8 mouse cellular contexts compared by ENCODE assay signal in the genomic region with DNA sequence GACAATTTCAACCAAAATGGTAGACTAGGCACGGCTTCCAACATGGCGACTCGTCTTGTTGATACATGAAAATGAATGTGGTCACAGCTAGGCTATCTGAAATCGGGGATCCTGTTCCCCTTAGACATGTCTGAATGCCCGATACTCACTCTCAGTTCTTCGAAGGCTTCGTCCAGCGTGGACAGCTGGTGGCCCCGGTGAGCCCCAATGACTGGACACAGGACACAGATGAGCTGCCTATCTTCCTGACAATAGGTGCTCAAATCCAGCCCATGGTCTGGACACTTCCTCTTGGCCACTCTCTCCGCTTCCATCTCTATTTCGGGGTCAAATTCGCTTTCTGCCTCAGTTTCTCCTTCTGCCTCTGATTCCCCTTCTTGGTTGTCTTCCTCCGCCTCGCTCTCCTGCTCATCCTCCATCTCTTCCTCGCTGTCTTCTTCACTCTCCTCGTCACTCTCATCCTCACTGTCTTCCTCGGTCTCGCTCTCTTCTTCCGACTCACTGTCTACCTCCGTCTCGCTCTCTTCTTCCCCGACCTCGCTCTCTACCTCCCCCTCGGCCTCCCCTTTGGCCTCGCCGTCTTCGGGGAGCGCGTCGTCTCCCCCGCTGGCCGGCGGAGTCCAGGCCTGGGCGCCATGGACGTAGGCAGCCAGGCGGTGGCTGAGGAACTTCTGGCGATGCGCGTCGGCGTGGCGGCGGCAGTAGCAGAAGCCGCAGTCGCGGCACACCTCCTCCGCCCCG. TPM values are rescaled to one million over a fixed set of nuclear protein-coding genes. Genes with fewer than 3 reads are reported as not detected.
DNase-seq lines count a peak whose midpoint lies in the region; ATAC-seq and TF ChIP-seq lines count a peak whose summit lies in the region.

No protein-coding gene starts in this region.

- H3K27ac ChIP-seq in heart, embryonic 10.5 days: peak overlapping the region; percentile 97
- H3K27ac ChIP-seq in forebrain, embryonic 12.5 days: peak overlapping the region; percentile 95
- peak overlapping the region; percentile 89 for H3K27ac ChIP-seq in liver, embryonic 12.5 days

- H3K4me3 ChIP-seq in heart, embryonic 10.5 days: peak overlapping the region; percentile 80
- peak overlapping the region; percentile 40 for H3K4me3 ChIP-seq in C2C12 (ENCODE audit: insufficient read depth, poor library complexity, severe bottlenecking)
- peak overlapping the region; percentile 76 for H3K4me3 ChIP-seq in forebrain, embryonic 12.5 days (replicated peaks)
- peak overlapping the region; percentile 69 for H3K4me3 ChIP-seq in liver, embryonic 12.5 days

- TF ChIP-seq CTCF in C2C12 (IDR thresholded peaks at IDR 0.05; ENCODE audit: control insufficient read depth, insufficient read depth, insufficient read length): no peak

- H3K4me1 ChIP-seq in heart, embryonic 10.5 days: peaks cover 28% of the 10 kb centered on the region
- H3K4me1 ChIP-seq in forebrain, embryonic 12.5 days: peaks cover 20% of the 10 kb centered on the region
- peaks cover 43% of the 10 kb centered on the region for H3K4me1 ChIP-seq in liver, embryonic 12.5 days

- no peaks in the 10 kb centered on the region for H3K36me3 ChIP-seq in heart, embryonic 10.5 days
- no peaks in the 10 kb centered on the region for H3K36me3 ChIP-seq in C2C12 (ENCODE audit: control insufficient read depth, insufficient read depth)
- 0 out of 2 replicates have a peak, but pooled peaks cover 2% of the 10 kb centered on the region for H3K36me3 ChIP-seq in forebrain, embryonic 12.5 days (replicated peaks)
- H3K36me3 ChIP-seq in liver, embryonic 12.5 days: peaks cover 8% of the 10 kb centered on the region

- 37% methylated on average over 48 of the region's 48 CpGs for WGBS in heart, embryonic 10.5 days
- WGBS in forebrain, embryonic 12.5 days: 42% methylated on average over 46 of the region's 48 CpGs
- 35% methylated on average over 48 of the region's 48 CpGs for WGBS in liver, embryonic 12.5 days (ENCODE audit: insufficient replicate concordance)

- H3K79me3 ChIP-seq in C2C12 (ENCODE audit: low read depth): peaks cover 44% of the 10 kb centered on the region

- H3K27me3 ChIP-seq in heart, embryonic 10.5 days (ENCODE audit: insufficient read depth, poor library complexity, severe bottlenecking): no peaks in the 10 kb centered on the region
- H3K27me3 ChIP-seq in C2C12 (ENCODE audit: control insufficient read depth, insufficient read depth, insufficient read length): no peaks in the 10 kb centered on the region
- no peaks in the 10 kb centered on the region for H3K27me3 ChIP-seq in forebrain, embryonic 12.5 days
- H3K27me3 ChIP-seq in liver, embryonic 12.5 days (replicated peaks): no peaks in the 10 kb centered on the region

- H3K9ac ChIP-seq in forebrain, embryonic 12.5 days: peak overlapping the region; percentile 90
- peak overlapping the region; percentile 81 for H3K9ac ChIP-seq in liver, embryonic 12.5 days

- no peak for DNase-seq in heart, embryonic 10.5 days (ENCODE audit: low spot score)
- no peak for DNase-seq in heart, adult 8-10 months (ENCODE audit: low spot score)
- DNase-seq in thymus, postnatal 4 days: peak; percentile 18
- DNase-seq in right cerebral cortex, postnatal 4 days: no peak
- no peak for DNase-seq in adipocyte (ENCODE audit: low spot score)

- peak overlapping the region; percentile 65 for H3K4me2 ChIP-seq in forebrain, embryonic 12.5 days
- peak overlapping the region; percentile 94 for H3K4me2 ChIP-seq in liver, embryonic 12.5 days

- peaks cover 53% of the 10 kb centered on the region for H3K79me2 ChIP-seq in C2C12 (ENCODE audit: control insufficient read depth, insufficient read depth)

- H3ac ChIP-seq in C2C12 (ENCODE audit: control insufficient read depth, insufficient read length, low read depth): peak overlapping the region; percentile 77

- no peaks in the 10 kb centered on the region for H3K9me3 ChIP-seq in heart, embryonic 10.5 days
- no peaks in the 10 kb centered on the region for H3K9me3 ChIP-seq in forebrain, embryonic 12.5 days
- H3K9me3 ChIP-seq in liver, embryonic 12.5 days (replicated peaks): no peaks in the 10 kb centered on the region

- ATAC-seq in forebrain, embryonic 12.5 days (ENCODE audit: low FRiP score): no peak
- ATAC-seq in liver, embryonic 12.5 days: no peak

TF ChIP-seq in C2C12, 6 proteins besides CTCF, POLR2A, EP300 and RAD21:
- TF ChIP-seq USF1 (IDR thresholded peaks at IDR 0.05; ENCODE audit: low read depth) (no peak), MAX (IDR thresholded peaks at IDR 0.05) (no peak), FOSL1 (IDR thresholded peaks at IDR 0.05; ENCODE audit: insufficient read depth, low read length, poor library complexity, severe bottlenecking) (no peak), MYOD1 (IDR thresholded peaks at IDR 0.05; ENCODE audit: control insufficient read depth, insufficient read length, low read depth) (no peak), CEBPB (IDR thresholded peaks at IDR 0.05; ENCODE audit: low read depth) (no peak), MYOG (IDR thresholded peaks at IDR 0.05; ENCODE audit: control insufficient read depth, extremely low read depth, insufficient read length) (no peak)
TF ChIP-seq in C2C12: peak in this region for 0.

RNA-seq across cellular contexts. Expression of gene Trim44, which starts 7.6 kb away (rescaled TPM):
- polyA plus RNA-seq in heart, embryonic 10.5 days (2016; fragmentation: Nextera tagmentation; extraction: Ambion mirVana): 23.6 TPM in 2 replicates
- 10 to 100 TPM; 25.6 to 29.4 (median 27.3) TPM for total RNA-seq in heart, adult 8-10 months (2022)
- polyA plus RNA-seq in C2C12 (2012; fragmentation: generic; extraction: Trizol): 12.9 TPM
- 45.4 and 54.2 TPM in 2 replicates for polyA plus RNA-seq in forebrain, embryonic 12.5 days (2016; fragmentation: Nextera tagmentation; extraction: Ambion mirVana)
- 21.2 and 21.3 TPM in 2 replicates for polyA plus RNA-seq in liver, embryonic 12.5 days (2016; fragmentation: Nextera tagmentation; extraction: Ambion mirVana)

RNA-seq across cellular contexts. Expression of gene Fjx1, which starts 52.3 kb away (rescaled TPM):
- polyA plus RNA-seq in heart, embryonic 10.5 days (2016; fragmentation: Nextera tagmentation; extraction: Ambion mirVana): 2.6 and 6.9 TPM in 2 replicates
- under 1 TPM; 0.25 to 0.63 (median 0.51) TPM for total RNA-seq in heart, adult 8-10 months (2022)
- 0.70 TPM for polyA plus RNA-seq in C2C12 (2012; fragmentation: generic; extraction: Trizol)
- polyA plus RNA-seq in forebrain, embryonic 12.5 days (2016; fragmentation: Nextera tagmentation; extraction: Ambion mirVana): 41.7 and 48.6 TPM in 2 replicates
- 2.6 and 2.9 TPM in 2 replicates for polyA plus RNA-seq in liver, embryonic 12.5 days (2016; fragmentation: Nextera tagmentation; extraction: Ambion mirVana)
